In the genomic region with DNA sequence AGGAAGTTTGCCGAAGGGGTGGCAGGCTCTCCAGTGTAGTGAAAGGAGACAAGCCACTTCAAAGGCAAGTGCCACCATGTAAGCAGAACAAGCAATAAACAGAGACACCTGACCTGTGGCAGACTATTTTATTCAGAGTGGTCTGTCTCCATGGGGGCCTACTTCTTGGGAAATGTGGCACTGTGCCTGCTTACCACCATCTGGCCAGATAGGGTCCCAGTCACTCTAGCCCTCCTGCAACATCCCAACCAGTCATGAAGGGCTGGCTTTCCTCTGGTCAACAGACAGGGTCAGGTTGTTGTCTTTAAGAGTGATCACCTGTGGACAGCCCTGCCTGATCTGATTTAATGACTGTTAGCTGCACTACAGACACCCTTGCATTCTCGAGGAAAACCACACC, we compare ENCODE assay signal across 21 mouse cellular contexts. TPM values are rescaled to one million over a fixed set of nuclear protein-coding genes. Genes with fewer than 3 reads are reported as not detected.
DNase-seq lines count a peak whose midpoint lies in the region; ATAC-seq lines count a peak whose summit lies in the region.
"Had no signal": no experiment of that assay in that cellular context is flagged by ENCODE, and none has a peak within 500 bp of the region (broad histone marks: within the 10 kb centered on the region; RNA-seq: fewer than 3 reads in every experiment).

No protein-coding gene starts in this region.

- no peak for ATAC-seq in forebrain, embryonic 11.5 days (replicated peaks; ENCODE audit: low FRiP score)
- ATAC-seq in forebrain, embryonic 12.5 days (ENCODE audit: low FRiP score), result no peak
- ATAC-seq: forebrain, embryonic 14.5 days; forebrain, embryonic 16.5 days had no signal

- peak; percentile 14 for DNase-seq in forebrain, embryonic 11.5 days (ENCODE audit: low spot score)
- peak; percentile 35 for DNase-seq in left cerebral cortex, postnatal 4 days
- no peak for DNase-seq in left cerebral cortex, adult 11 months (ENCODE audit: low spot score)
- DNase-seq: adrenal gland, adult 2 months; adrenal gland, postnatal 10 days; adrenal gland, postnatal 25 days; cerebellum, adult 11-12 months; cerebellum, adult 2 months; cerebellum, adult 9-10 months; cerebellum, postnatal 36 days; embryo, embryonic 11 days had no signal

- H3K4me3 ChIP-seq in forebrain, embryonic 11.5 days (ENCODE audit: low read depth, low read length), result no peak overlapping the region
- no peak overlapping the region for H3K4me3 ChIP-seq in forebrain, embryonic 12.5 days (replicated peaks)
- H3K4me3 ChIP-seq: embryonic facial prominence, embryonic 13.5 days; embryonic facial prominence, embryonic 15.5 days; erythroblast, embryonic 14.5 days; forebrain, embryonic 10.5 days had no signal

- no peak overlapping the region for H3K27ac ChIP-seq in forebrain, embryonic 11.5 days (ENCODE audit: low read depth, low read length)
- no peak overlapping the region for H3K27ac ChIP-seq in forebrain, embryonic 12.5 days
- H3K27ac ChIP-seq: embryonic facial prominence, embryonic 13.5 days; embryonic facial prominence, embryonic 15.5 days; forebrain, embryonic 10.5 days had no signal

- intact Hi-C loops in left cerebral cortex, postnatal 4 days (cut with DNase I), result no loop called here

- no peaks in the 10 kb centered on the region for H3K9me3 ChIP-seq in forebrain, embryonic 11.5 days (ENCODE audit: control insufficient read depth, low read length)
- no peaks in the 10 kb centered on the region for H3K9me3 ChIP-seq in forebrain, embryonic 12.5 days
- H3K9me3 ChIP-seq: embryonic facial prominence, embryonic 13.5 days; embryonic facial prominence, embryonic 15.5 days; forebrain, embryonic 10.5 days had no signal

- no peaks in the 10 kb centered on the region for H3K4me1 ChIP-seq in forebrain, embryonic 11.5 days (replicated peaks; ENCODE audit: control insufficient read depth, insufficient read depth, low read length)
- H3K4me1 ChIP-seq in forebrain, embryonic 12.5 days, result peaks cover 17% of the 10 kb centered on the region; the same call in 1 of the 2 replicates
- H3K4me1 ChIP-seq: embryonic facial prominence, embryonic 13.5 days; embryonic facial prominence, embryonic 15.5 days had no signal

- H3K36me3 ChIP-seq in forebrain, embryonic 11.5 days (ENCODE audit: control insufficient read depth, insufficient read depth, low read length), result no peaks in the 10 kb centered on the region
- no peaks in the 10 kb centered on the region for H3K36me3 ChIP-seq in forebrain, embryonic 12.5 days (replicated peaks)
- H3K36me3 ChIP-seq: embryonic facial prominence, embryonic 13.5 days; embryonic facial prominence, embryonic 15.5 days; forebrain, embryonic 10.5 days had no signal

- no peak overlapping the region for H3K4me2 ChIP-seq in forebrain, embryonic 11.5 days (ENCODE audit: low read depth, low read length, severe bottlenecking)
- no peak overlapping the region for H3K4me2 ChIP-seq in forebrain, embryonic 12.5 days
- H3K4me2 ChIP-seq: embryonic facial prominence, embryonic 13.5 days; embryonic facial prominence, embryonic 15.5 days had no signal

- no peak overlapping the region for H3K9ac ChIP-seq in forebrain, embryonic 11.5 days (ENCODE audit: low read length)
- H3K9ac ChIP-seq in forebrain, embryonic 12.5 days, result no peak overlapping the region
- H3K9ac ChIP-seq: embryonic facial prominence, embryonic 13.5 days; embryonic facial prominence, embryonic 15.5 days had no signal

- 78% methylated on average over 2 of the region's 2 CpGs for WGBS in forebrain, embryonic 11.5 days
- 75% methylated on average over 2 of the region's 2 CpGs for WGBS in forebrain, embryonic 12.5 days

- no peaks in the 10 kb centered on the region for H3K27me3 ChIP-seq in forebrain, embryonic 11.5 days (ENCODE audit: control insufficient read depth, insufficient read depth, low read length)
- peaks cover 70% of the 10 kb centered on the region for H3K27me3 ChIP-seq in forebrain, embryonic 12.5 days

RNA-seq across cellular contexts. Expression of a gene that starts 30.0 kb away (rescaled TPM):
- polyA plus RNA-seq in forebrain, embryonic 11.5 days (2014; fragmentation: Nextera tagmentation; extraction: Ambion mirVana), result not detected in 2 replicates
- not detected in 2 replicates for polyA plus RNA-seq in forebrain, embryonic 12.5 days (2016; fragmentation: Nextera tagmentation; extraction: Ambion mirVana)
- total RNA-seq in left cerebral cortex, postnatal 4 days (2021), result not detected
- total RNA-seq: adrenal gland, postnatal 10 days; common myeloid progenitor, adult 5-6 weeks; MEL had no signal
- polyA plus RNA-seq: C2C12; embryonic facial prominence, embryonic 13.5 days; embryonic facial prominence, embryonic 15.5 days; erythroblast, embryonic 14.5 days; forebrain, embryonic 10.5 days; forebrain, embryonic 14.5 days; forebrain, embryonic 16.5 days had no signal

RNA-seq across cellular contexts. Expression of a gene that starts 50.1 kb away (rescaled TPM):
- 2.4 and 2.8 TPM in 2 replicates for polyA plus RNA-seq in forebrain, embryonic 11.5 days (2014; fragmentation: Nextera tagmentation; extraction: Ambion mirVana)
- polyA plus RNA-seq in forebrain, embryonic 12.5 days (2016; fragmentation: Nextera tagmentation; extraction: Ambion mirVana), result 2.9 and 3.2 TPM in 2 replicates
- under 1 TPM; 0.14 TPM for total RNA-seq in left cerebral cortex, postnatal 4 days (2021)
- total RNA-seq: adrenal gland, adult 2 months; adrenal gland, postnatal 25 days; common myeloid progenitor, adult 5-6 weeks; MEL had no signal
- polyA plus RNA-seq: adrenal gland, adult 2 months; C2C12; erythroblast, embryonic 14.5 days had no signal
